11 mouse cellular contexts compared by ENCODE assay signal in genomic region chr11:12034371-12034770, GRCm38 (mm10). TPM values are rescaled to one million over a fixed set of nuclear protein-coding genes. Genes with fewer than 3 reads are reported as not detected.
DNase-seq lines count a peak whose midpoint lies in the region; ATAC-seq lines count a peak whose summit lies in the region.
"Had no signal": no experiment of that assay in that cellular context is flagged by ENCODE, and none has a peak within 500 bp of the region (broad histone marks: within the 10 kb centered on the region; RNA-seq: fewer than 3 reads in every experiment).

No protein-coding gene starts in this region.

- H3K9ac ChIP-seq in heart, embryonic 12.5 days: peak overlapping the region; percentile 99
- no peak overlapping the region for H3K9ac ChIP-seq in hindbrain, embryonic 13.5 days
- H3K9ac ChIP-seq in midbrain, embryonic 12.5 days (replicated peaks): no peak overlapping the region

- peaks cover 5% of the 10 kb centered on the region; the same call in 1 of the 2 replicates for H3K36me3 ChIP-seq in heart, embryonic 12.5 days
- no peaks in the 10 kb centered on the region for H3K36me3 ChIP-seq in hindbrain, embryonic 13.5 days
- no peaks in the 10 kb centered on the region for H3K36me3 ChIP-seq in midbrain, embryonic 12.5 days

- no peak for ATAC-seq in heart, embryonic 12.5 days (ENCODE audit: insufficient number of reproducible peaks, low FRiP score)
- no peak for ATAC-seq in hindbrain, embryonic 13.5 days (ENCODE audit: low FRiP score)
- ATAC-seq in midbrain, embryonic 12.5 days (ENCODE audit: low FRiP score, low read depth): no peak

- DNase-seq in heart, postnatal 10 days: no peak
- peak; percentile 45 for DNase-seq in embryo, embryonic 11 days
- no peak for DNase-seq in left cerebral cortex, postnatal 10 days (ENCODE audit: extremely low spot score in 1 of 2, low spot score in 2 of 2)
- no peak for DNase-seq in cerebellum, adult 18-20 months
- no peak for DNase-seq in cerebellum, postnatal 4 days (ENCODE audit: low spot score in 2 of 2)
- DNase-seq: adrenal gland, postnatal 36 days; gastrocnemius, postnatal 25 days had no signal

- H3K9me3 ChIP-seq in heart, embryonic 12.5 days (replicated peaks): no peaks in the 10 kb centered on the region
- H3K9me3 ChIP-seq in hindbrain, embryonic 13.5 days: no peaks in the 10 kb centered on the region
- H3K9me3 ChIP-seq in midbrain, embryonic 12.5 days: peaks cover 1% of the 10 kb centered on the region; the same call in 1 of the 2 replicates

- peak overlapping the region; percentile 86 for H3K4me3 ChIP-seq in heart, embryonic 12.5 days
- H3K4me3 ChIP-seq in hindbrain, embryonic 13.5 days: peak overlapping the region; percentile 53
- H3K4me3 ChIP-seq in midbrain, embryonic 12.5 days: peak overlapping the region; percentile 69

- H3K4me2 ChIP-seq in heart, embryonic 12.5 days: peak overlapping the region; percentile 66
- H3K4me2 ChIP-seq in hindbrain, embryonic 13.5 days: peak overlapping the region; percentile 52
- peak overlapping the region; percentile 54 for H3K4me2 ChIP-seq in midbrain, embryonic 12.5 days (replicated peaks)

- peaks cover 64% of the 10 kb centered on the region for H3K27me3 ChIP-seq in heart, embryonic 12.5 days (replicated peaks)
- peaks cover 93% of the 10 kb centered on the region for H3K27me3 ChIP-seq in hindbrain, embryonic 13.5 days
- H3K27me3 ChIP-seq in midbrain, embryonic 12.5 days: peaks cover 83% of the 10 kb centered on the region
- H3K27me3 ChIP-seq: CH12.LX had no signal

- intact Hi-C loops in heart, postnatal 10 days (cut with DNase I): loop anchor here (5.0 kb wide), 1 partner anchor 52 kb away; no protein-coding TSS in a partner anchor
- intact Hi-C loops in left cerebral cortex, postnatal 10 days (cut with DNase I): no loop called here

- peak overlapping the region; percentile 96 for H3K27ac ChIP-seq in heart, embryonic 12.5 days (ENCODE audit: poor library complexity, severe bottlenecking)
- H3K27ac ChIP-seq in hindbrain, embryonic 13.5 days: no peak overlapping the region
- H3K27ac ChIP-seq in midbrain, embryonic 12.5 days (replicated peaks): no peak overlapping the region

- WGBS in heart, embryonic 12.5 days: 33% methylated on average over 5 of the region's 5 CpGs
- 26% methylated on average over 5 of the region's 5 CpGs for WGBS in hindbrain, embryonic 13.5 days
- WGBS in midbrain, embryonic 12.5 days: 27% methylated on average over 5 of the region's 5 CpGs

- peaks cover 18% of the 10 kb centered on the region for H3K4me1 ChIP-seq in heart, embryonic 12.5 days (replicated peaks)
- peaks cover 16% of the 10 kb centered on the region for H3K4me1 ChIP-seq in hindbrain, embryonic 13.5 days (replicated peaks)
- peaks cover 17% of the 10 kb centered on the region; the same call in 1 of the 2 replicates for H3K4me1 ChIP-seq in midbrain, embryonic 12.5 days

RNA-seq across cellular contexts. Expression of gene Grb10, which starts 4.1 kb away (rescaled TPM):
- 817 and 830 TPM in 2 replicates for polyA plus RNA-seq in heart, embryonic 12.5 days (2016; fragmentation: Nextera tagmentation; extraction: Ambion mirVana)
- 100 to 1,000 TPM; 233 to 235 TPM for total RNA-seq in heart, postnatal 10 days (2021)
- polyA plus RNA-seq in hindbrain, embryonic 13.5 days (2015; fragmentation: Nextera tagmentation; extraction: Ambion mirVana): 116 and 124 TPM in 2 replicates
- 344 and 352 TPM in 2 replicates for polyA plus RNA-seq in midbrain, embryonic 12.5 days (2016; fragmentation: Nextera tagmentation; extraction: Ambion mirVana)
- 10 to 100 TPM; 48.5 to 48.6 TPM for total RNA-seq in left cerebral cortex, postnatal 10 days (2021)
